Mouse (Mus musculus): ENCODE measurements around the gene Tcf25. TPM values are rescaled to one million over a fixed set of nuclear protein-coding genes. Genes with fewer than 3 reads are reported as not detected.

Gene Tcf25
- total RNA-seq, 2 experiments from 2014 or later: 134 to 140 TPM

DNA sequence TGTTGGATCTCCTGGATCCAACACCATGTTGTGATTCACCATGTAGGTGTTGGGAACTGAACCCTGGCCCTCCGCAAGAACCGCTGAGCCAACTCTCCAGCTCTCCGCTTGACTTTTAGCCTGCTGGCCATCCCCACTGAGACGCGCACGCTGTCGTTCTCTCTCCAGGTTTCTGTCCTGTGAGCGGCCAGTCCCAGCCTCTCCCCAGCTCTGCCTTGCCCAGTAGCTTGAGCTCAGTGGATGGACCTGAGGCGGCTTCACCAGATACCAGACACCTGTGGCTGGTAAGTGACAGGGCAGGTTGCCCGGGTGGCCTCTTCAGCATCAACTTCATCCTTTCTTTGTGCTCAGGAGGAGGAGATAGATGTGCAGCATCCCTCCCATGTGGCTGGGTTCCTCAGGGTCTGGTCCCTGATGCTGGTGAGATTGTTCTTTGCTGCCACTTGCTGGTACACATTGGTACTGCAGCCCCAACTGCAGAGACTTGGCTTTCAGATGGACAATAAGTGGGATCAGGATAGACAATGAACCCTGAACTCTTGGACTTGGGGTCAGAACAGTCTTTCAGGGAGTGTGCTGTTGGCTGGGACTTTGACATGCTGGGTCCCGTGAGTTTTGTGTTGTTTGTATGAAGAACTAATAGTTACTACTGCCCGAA is 12.3 kb upstream of the Tcf25 start:
- Histone ChIP-seq H3K4me3 (no peak overlapping the region), H3K27ac (no peak overlapping the region)
- peak; percentile 73 for DNase-seq
- intact Hi-C loops (cut with DNase I): loop anchor here (1.0 kb wide), 1 partner anchor 42 kb away; no protein-coding TSS in a partner anchor
- TF ChIP-seq CTCF (IDR thresholded peaks at IDR 0.05): peak; percentile 96

DNA sequence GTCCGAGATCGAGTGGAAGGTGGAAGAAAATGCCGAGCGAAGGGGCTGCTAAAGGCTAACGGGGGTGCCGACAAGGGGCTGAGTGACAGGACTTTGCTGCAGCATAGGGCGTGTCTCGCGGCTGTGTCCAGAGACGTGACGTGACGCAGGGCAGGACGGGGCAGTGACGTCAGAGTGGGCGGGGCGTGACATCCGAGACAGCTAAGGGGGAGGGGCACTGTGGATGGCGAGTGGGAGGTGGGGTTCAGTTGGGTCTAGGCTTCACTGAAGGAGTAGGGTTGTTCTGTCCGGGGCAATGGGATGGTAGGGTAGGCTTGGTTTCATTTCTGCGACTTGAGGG is 656 bp downstream of the Tcf25 start:
- no peak for TF ChIP-seq CTCF (IDR thresholded peaks at IDR 0.05)
- DNase-seq: peak; percentile 96
- Histone ChIP-seq H3K4me3 (peak overlapping the region; percentile 90), H3K27ac (peak overlapping the region; percentile 100)
- intact Hi-C loops (cut with DNase I): loop anchor here (5.0 kb wide), 1 partner anchor 68 kb away; no protein-coding TSS in a partner anchor

DNA sequence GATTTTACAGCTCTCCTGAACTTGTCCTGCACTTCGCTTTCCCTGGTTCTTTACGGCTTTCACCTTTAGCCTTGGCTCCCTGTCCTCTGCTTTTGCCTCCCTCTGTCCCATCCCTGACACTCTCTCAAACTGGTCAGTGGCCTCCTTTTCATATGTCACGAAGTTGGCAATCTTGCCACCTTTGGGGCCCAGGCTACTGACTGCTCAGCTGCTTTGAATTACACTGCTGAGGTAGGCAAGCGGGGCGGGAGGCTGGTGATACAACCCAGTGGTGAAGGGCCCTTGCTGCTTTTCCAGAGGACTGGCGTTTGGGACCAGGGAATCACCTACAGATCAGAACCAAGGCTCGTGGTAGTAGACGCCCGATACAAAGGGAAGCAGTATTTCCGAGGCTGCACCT is 2.1 kb downstream of the Tcf25 start:
- DNase-seq: peak; percentile 73
- TF ChIP-seq CTCF (IDR thresholded peaks at IDR 0.05): no peak

DNA sequence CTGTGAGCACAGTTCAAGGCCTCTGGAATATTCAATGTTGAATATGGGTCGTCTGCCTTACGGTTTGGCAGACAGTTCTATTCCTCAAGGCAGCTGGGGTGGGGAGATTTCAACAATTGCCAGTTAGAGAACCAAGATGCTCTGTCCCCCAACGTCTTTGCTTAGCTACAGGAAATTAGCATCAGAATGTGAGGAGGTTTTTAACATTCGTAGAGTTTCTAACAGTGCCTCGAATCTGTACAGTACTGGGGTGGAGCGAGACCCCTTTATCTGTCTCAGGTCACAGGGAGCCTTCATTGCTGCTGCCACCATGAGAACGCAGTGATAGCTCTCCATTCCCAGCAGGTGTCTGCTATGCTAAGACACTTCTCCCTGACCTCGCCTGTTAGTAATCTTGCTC is 2.6 kb downstream of the Tcf25 start:
- DNase-seq: no peak
- TF ChIP-seq CTCF (IDR thresholded peaks at IDR 0.05): no peak
- Histone ChIP-seq H3K27ac (peak overlapping the region; percentile 100), H3K4me3 (peak overlapping the region; percentile 90)
- intact Hi-C loops (cut with DNase I): no loop called here

More for the DNA sequence above, 2.1 kb downstream of the Tcf25 start:
- intact Hi-C loops (cut with DNase I): no loop called here
- H3K4me3 ChIP-seq: peak overlapping the region; percentile 90
- peak overlapping the region; percentile 100 for H3K27ac ChIP-seq

- intact Hi-C loops (cut with DNase I): no loop called here
- no peak for DNase-seq
- no peak for TF ChIP-seq CTCF (IDR thresholded peaks at IDR 0.05)
- H3K27ac ChIP-seq: no peak overlapping the region
- H3K4me3 ChIP-seq: no peak overlapping the region
Observed at GRCm38 (mm10) chr8:123381711-123382110, 8.2 kb downstream of the Tcf25 start.

DNA sequence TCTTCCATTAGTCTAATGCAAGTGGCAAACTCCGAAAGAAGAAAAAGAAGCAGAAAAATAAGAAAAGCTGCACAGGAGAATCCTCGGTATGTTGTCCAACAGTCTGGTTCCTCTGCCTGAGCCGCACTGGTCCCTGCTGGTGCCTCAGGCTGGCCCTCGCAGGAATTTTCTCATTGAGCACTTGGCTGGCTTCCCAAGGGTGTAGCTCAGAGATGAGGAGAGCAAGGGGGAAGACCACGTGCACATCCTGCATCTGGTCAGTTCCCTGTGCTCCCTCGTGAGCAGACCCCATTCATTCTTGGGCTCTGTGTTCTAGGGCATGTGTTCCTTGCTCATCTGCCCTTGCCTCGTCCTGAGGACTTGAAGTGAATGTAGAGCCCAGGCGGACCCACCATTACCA is 9.0 kb downstream of the Tcf25 start:
- no peak for TF ChIP-seq CTCF (IDR thresholded peaks at IDR 0.05)
- no peak overlapping the region for H3K27ac ChIP-seq
- DNase-seq: no peak
- intact Hi-C loops (cut with DNase I): no loop called here
- no peak overlapping the region for H3K4me3 ChIP-seq

DNA sequence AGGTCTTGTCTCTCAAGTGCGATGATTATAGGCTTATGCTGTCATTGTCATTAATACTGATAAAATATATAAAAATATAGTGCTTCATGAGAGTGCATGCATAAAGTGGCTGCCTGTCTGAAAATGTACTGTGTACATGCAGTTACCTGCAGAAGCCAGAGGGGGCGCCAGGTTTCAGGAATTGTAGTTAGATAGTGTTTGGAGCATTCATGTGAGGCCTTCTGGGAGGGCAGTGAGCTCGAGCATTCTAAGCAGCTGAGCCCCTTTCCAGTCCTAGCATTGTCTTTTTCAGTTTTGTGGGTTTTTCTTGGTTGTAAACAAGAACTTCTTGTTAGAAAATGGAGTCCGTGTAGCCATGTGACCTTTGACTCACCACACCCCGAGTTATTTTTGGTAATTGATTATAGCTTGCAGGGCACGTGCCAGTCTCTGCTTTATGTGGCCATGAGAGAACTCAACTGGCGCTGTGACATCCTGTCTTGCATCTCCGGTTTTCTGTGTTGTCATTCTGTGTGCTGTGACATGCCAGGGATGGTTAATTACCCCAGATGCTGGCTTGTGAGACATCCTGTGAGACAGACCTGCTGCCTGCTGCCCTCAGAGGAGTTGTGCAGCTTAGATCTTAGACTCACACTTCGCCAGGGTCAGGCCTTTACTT is 11.5 kb downstream of the Tcf25 start:
- Histone ChIP-seq H3K27ac (no peak overlapping the region), H3K4me3 (no peak overlapping the region)
- intact Hi-C loops (cut with DNase I): no loop called here
- TF ChIP-seq CTCF (IDR thresholded peaks at IDR 0.05): peak; percentile 68
- no peak for DNase-seq

- DNase-seq: no peak
- no peak overlapping the region for H3K27ac ChIP-seq
- no peak for TF ChIP-seq CTCF (IDR thresholded peaks at IDR 0.05)
- intact Hi-C loops (cut with DNase I): no loop called here
- no peak overlapping the region for H3K4me3 ChIP-seq
Observed at GRCm38 (mm10) chr8:123387041-123387440, 13.5 kb downstream of the Tcf25 start.

GRCm38 (mm10) chr8:123387801-123388200 is 14.2 kb downstream of the Tcf25 start:
- Histone ChIP-seq H3K4me3 (no peak overlapping the region), H3K27ac (no peak overlapping the region)
- DNase-seq: no peak
- no peak for TF ChIP-seq CTCF (IDR thresholded peaks at IDR 0.05)
- intact Hi-C loops (cut with DNase I): no loop called here

- TF ChIP-seq CTCF (IDR thresholded peaks at IDR 0.05): no peak
- no peak overlapping the region for H3K27ac ChIP-seq
- intact Hi-C loops (cut with DNase I): no loop called here
- DNase-seq: no peak
- H3K4me3 ChIP-seq: no peak overlapping the region
Observed at GRCm38 (mm10) chr8:123389026-123389425, 15.5 kb downstream of the Tcf25 start.

GRCm38 (mm10) chr8:123398308-123398707 is 24.8 kb downstream of the Tcf25 start:
- no peak overlapping the region for H3K4me3 ChIP-seq
- intact Hi-C loops (cut with DNase I): no loop called here
- DNase-seq: no peak
- no peak overlapping the region for H3K27ac ChIP-seq
- TF ChIP-seq CTCF (IDR thresholded peaks at IDR 0.05): no peak

DNA sequence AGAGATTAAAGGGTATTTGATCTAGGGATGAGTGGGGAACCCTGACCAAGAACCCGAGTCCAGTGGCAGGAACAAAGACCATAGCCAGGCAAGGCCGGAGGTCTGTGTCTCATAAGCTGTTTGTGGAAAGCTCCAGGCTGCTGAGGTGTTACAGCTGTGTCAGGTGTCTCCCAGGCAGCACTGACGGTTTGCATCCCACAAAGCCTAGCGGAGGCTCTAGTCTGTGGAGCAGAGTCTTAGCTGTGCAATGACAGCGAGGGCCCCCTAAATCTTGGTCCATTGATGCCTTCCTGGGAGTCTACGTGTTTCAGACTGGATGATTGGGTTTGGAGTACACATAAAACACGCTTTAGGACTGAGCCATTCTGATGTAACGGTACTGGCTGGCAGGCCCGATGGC is 28.4 kb downstream of the Tcf25 start:
- peak; percentile 2 for DNase-seq
- TF ChIP-seq CTCF (IDR thresholded peaks at IDR 0.05): no peak
- no peak overlapping the region for H3K4me3 ChIP-seq
- no peak overlapping the region for H3K27ac ChIP-seq
- intact Hi-C loops (cut with DNase I): no loop called here

DNA sequence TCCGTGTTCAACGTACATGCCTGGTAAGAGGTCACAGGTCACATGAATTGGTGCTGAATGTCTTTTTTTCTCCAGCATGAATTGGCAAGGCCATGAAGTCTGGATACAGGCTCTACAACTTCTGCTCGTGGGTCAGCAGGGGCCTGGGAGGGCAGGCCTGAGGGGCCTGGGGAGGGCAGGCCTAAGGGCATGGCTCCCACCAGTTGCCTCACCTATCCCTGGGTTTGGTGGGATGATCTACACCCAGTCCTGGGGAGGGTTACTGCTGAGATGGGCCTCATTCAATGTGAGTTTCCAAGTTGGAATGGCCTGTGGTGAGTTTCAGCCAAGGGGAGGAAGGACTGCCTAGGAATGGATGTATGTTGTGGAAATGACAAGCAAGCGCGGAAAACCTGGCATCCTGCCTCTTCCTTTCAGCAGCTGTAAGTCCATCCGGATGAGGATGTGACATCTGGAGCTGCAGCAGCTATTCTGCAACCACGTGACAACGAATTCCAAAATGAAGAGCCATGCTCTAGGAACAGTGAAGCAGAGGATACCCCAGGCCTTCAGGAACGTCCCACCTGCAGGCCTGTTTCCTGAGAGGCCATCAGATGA is 29.3 kb downstream of the Tcf25 start:
- no peak for DNase-seq
- no peak overlapping the region for H3K4me3 ChIP-seq
- intact Hi-C loops (cut with DNase I): no loop called here
- no peak overlapping the region for H3K27ac ChIP-seq
- TF ChIP-seq CTCF (IDR thresholded peaks at IDR 0.05): no peak
